Mouse (Mus musculus): ENCODE data around the gene Inhba.

The Inhba gene

DNA sequence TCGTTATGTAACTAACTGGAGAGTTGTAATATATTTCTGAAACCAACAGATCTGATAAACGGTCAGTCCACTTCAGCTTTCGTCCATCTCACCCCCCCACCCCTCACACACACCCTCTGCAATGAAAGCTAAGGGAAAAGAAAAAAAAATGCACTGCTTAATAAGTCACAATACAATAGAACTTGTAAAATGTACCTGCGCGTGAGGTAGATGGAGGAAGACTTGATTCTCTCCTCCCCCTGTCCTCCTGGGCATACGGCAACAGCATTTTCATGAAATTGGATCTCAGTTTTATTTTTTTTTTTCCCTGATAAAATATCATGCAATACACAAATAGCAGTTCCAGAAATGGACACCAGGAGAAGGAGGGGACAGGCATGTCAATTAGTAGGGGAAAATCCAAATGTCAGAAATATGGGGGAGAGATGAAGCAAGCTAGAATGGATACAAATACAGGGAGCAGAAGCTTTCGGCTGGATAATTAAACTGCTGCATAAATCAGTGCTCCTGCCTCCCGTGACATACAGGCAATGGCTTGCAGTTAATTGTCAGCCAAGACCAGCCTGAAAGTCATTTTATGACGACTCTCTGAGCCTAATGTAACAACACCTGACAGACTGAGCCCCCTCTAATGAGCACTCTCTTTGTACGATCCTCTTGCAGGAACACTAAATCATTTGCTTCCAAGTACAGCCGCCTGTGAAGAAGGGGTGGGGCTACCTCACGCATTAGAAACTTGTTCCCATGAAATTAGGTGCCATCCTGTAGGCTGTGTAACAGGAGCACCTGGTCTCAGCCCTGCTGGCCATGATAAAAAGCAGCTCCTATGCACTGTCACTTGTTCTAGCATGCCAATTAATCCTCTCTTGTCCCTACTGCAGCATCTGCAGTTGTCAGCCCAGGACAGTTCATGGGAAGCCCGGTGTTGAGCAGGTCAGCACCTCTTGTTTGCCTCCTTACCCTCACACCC, 11.7 kb downstream of the Inhba start:
- no peak for DNase-seq (ENCODE audit: low spot score)

DNA sequence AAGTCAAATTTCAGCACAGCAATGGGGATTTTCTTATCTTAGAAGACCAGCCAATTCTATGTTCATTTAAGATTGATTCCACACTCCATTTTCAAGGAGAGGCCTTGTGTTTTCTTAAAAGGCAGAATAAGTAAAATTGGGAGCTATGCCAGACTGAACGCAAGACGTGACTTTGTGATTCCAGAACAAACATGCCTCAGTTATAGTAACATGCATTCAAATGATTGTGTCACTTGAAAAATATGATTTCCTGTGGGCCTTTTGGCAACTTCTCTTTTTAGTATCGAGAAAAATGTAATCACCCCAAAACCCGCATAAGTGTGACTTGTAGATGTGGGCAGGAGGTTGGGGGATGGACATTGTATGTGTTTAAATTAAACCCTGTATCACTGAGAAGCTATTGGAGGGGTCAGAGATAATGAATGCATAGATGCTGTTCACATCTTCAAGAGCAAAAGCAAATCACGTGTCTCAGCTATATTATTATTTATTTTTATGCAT, 19.0 kb downstream of the Inhba start:
- no peak for DNase-seq (ENCODE audit: low spot score)

DNA sequence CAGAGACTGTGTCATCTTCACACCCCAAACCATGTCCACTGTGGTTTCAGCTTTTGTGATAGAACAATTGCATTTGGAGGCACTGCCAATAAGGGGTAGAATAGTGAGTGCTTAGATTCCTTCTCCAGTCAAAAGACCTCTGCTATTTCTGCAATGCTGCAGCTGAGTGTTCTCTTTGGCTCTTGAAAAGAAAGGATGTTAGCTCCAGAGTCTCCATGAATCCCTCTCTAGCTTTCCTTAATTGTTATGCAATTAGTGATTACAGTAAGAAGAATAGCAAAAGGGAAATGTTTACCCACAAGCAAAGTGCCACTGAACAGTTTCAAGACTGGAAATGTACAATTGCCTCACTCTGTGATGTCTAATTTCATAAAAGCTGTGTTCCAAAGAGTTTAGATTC, 20.8 kb downstream of the Inhba start:
- no peak for DNase-seq (ENCODE audit: low spot score)

DNA sequence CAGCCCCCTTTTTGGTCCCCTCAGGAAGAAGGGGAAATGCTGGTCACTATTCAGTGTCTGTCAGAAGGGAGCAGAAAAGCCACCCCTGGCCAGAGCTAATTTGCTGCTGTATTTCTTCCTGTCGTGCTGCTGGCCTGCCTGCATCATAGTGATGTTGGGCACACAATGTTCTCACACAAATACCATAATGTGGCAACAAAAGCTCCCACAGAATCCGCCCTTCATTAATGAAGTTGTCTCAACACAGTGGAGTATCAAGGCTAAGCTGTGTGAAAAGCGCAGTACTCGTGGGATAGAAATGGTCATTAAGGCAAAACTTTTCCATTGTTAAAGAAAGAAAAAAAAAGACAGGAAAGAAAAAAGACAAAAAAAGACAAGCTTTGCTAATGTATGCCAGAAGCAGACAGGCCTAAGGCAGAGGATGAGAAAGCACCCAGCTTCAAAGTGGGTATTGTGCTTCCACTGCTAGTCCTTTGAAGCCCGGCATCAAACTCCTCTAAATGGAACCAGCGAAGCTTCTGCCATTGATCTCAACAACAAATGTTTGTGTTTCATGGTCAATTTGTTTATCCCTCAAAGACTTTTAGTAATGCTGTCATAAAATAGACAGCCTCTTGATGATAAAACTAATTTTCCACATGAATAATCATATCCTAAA, 21.4 kb downstream of the Inhba start:
- no peak for DNase-seq (ENCODE audit: low spot score)

DNA sequence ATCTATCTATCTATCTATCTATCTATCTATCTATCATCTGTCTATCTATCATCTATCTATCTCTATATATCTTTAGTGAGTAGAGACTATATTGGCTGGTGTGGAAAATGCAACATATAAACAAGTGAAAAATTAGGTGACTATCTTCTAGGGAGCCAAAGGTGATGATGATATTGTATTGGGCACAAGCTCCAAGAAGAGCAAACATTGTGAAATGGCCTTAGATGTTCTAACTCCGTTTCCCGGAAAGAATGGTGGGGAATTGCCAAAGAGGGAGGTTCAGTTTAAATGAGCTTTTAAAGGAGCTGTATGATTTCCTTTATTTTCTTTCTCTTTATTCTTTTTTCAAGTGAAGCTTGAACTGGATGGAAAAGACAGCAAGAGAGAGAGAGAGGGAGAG, 57.4 kb downstream of the Inhba start:
- DNase-seq (ENCODE audit: low spot score) = no peak

DNA sequence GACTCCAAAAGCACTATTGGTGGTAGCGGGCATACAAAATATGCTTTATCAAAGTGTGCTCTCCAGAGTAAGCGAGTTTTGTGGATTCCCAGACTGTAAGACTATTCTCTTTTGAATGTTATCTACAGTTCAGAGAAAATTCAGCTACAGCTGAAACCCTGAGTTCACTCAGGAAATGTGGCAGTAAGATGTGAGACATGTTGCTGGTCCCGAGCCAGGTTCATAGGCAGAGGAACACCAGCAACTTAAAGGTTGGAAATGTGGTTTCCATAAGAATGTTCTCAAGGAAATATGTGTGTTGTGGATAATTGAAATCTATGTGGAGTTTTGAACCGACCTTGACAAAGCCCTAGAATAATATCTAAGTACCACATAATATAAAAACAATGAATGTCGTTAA, 65.6 kb downstream of the Inhba start:
- DNase-seq (ENCODE audit: low spot score) = no peak

- DNase-seq (ENCODE audit: low spot score) = no peak
These were observed 66.6 kb downstream of the Inhba start for GRCm38 (mm10) chr13:16078216-16078731.

DNA sequence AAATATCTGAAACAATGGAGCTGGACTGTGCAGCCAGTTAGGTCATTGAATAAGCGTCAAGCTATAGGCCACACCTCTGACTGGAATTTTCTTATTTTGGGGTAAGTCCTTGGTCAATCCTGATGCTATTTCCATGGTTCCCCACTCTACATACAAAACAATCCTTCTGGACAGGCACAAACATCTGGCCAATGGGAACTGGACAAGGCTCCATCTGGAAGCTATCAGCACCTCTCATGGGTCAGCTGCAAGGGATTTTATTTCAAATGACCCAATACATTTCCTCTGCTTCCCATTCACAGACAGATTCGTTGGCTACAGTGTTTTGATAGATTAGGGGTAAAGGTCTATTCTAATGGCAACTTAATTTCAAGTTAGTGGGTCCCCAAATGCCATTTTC, 68.6 kb downstream of the Inhba start:
- DNase-seq (ENCODE audit: low spot score) = no peak

All from yolk sac, embryonic 10.5 days (tissue).